Mouse (Mus musculus) heart, adult 9 months (tissue): Measurements from ENCODE around the gene Trmt6.

Source experiments
- DNase-seq, 2 experiments: peaks; one replicate each; pipeline ENCODE4 v3.0.0; 2022; ENCODE audit warnings: low spot score in 2 of 2

Trmt6 gene

GRCm38 (mm10) chr2:132815608-132816314, at the start of gene Trmt6, which contains the start of gene Mcm8:
TSS of gene Trmt6 (minus strand) at chr2:132816055.
TSS of gene Mcm8 (plus strand) at chr2:132816141.
- peak; percentile 89 for DNase-seq

- no peak for DNase-seq
These were observed 47.5 kb upstream of the Trmt6 start for GRCm38 (mm10) chr2:132863325-132863724.

- DNase-seq, result no peak
These were observed 45.6 kb upstream of the Trmt6 start for GRCm38 (mm10) chr2:132861456-132861855.

GRCm38 (mm10) chr2:132860435-132860834, 44.6 kb upstream of the Trmt6 start:
- no peak for DNase-seq

GRCm38 (mm10) chr2:132856333-132856732, 40.5 kb upstream of the Trmt6 start:
- DNase-seq, result no peak

GRCm38 (mm10) chr2:132853051-132853450, 37.2 kb upstream of the Trmt6 start:
- DNase-seq, result no peak

GRCm38 (mm10) chr2:132849141-132849540, 33.3 kb upstream of the Trmt6 start:
- no peak for DNase-seq

- no peak for DNase-seq
These were observed 32.5 kb upstream of the Trmt6 start for GRCm38 (mm10) chr2:132848361-132848760.

- no peak for DNase-seq
These were observed 31.7 kb upstream of the Trmt6 start for GRCm38 (mm10) chr2:132847581-132847980.

GRCm38 (mm10) chr2:132846407-132847358, 30.8 kb upstream of the Trmt6 start, which contains the start of gene Crls1:
TSS of gene Crls1 (plus strand) at chr2:132846666.
- DNase-seq, result peak; percentile 91 to 93

- DNase-seq, result no peak
These were observed 25.2 kb upstream of the Trmt6 start for GRCm38 (mm10) chr2:132841071-132841470.

GRCm38 (mm10) chr2:132802976-132803375, 12.9 kb downstream of the Trmt6 start:
- DNase-seq, result no peak

- no peak for DNase-seq
These were observed 21.7 kb downstream of the Trmt6 start for GRCm38 (mm10) chr2:132794204-132794586.

- no peak for DNase-seq
These were observed 22.2 kb downstream of the Trmt6 start for GRCm38 (mm10) chr2:132793441-132794203.

GRCm38 (mm10) chr2:132784039-132784438, 31.8 kb downstream of the Trmt6 start:
- DNase-seq, result no peak

- DNase-seq, result peak; percentile 48 to 68
These were observed 34.3 kb downstream of the Trmt6 start for GRCm38 (mm10) chr2:132781439-132782068.

- no peak for DNase-seq
These were observed 34.9 kb downstream of the Trmt6 start, which contains the start of gene Chgb for GRCm38 (mm10) chr2:132780978-132781377. TSS of gene Chgb (plus strand) at chr2:132781278.

- DNase-seq, result no peak
These were observed 45.0 kb downstream of the Trmt6 start for GRCm38 (mm10) chr2:132770822-132771221.

GRCm38 (mm10) chr2:132757911-132758310, 57.9 kb downstream of the Trmt6 start:
- no peak for DNase-seq
